Mouse (Mus musculus): ENCODE measurements around the gene 2310033P09Rik. TPM values are rescaled to one million over a fixed set of nuclear protein-coding genes. Genes with fewer than 3 reads are reported as not detected.

2310033P09Rik gene
- polyA plus RNA-seq, 1 experiment from 2014 or later = 27.8 TPM

DNA sequence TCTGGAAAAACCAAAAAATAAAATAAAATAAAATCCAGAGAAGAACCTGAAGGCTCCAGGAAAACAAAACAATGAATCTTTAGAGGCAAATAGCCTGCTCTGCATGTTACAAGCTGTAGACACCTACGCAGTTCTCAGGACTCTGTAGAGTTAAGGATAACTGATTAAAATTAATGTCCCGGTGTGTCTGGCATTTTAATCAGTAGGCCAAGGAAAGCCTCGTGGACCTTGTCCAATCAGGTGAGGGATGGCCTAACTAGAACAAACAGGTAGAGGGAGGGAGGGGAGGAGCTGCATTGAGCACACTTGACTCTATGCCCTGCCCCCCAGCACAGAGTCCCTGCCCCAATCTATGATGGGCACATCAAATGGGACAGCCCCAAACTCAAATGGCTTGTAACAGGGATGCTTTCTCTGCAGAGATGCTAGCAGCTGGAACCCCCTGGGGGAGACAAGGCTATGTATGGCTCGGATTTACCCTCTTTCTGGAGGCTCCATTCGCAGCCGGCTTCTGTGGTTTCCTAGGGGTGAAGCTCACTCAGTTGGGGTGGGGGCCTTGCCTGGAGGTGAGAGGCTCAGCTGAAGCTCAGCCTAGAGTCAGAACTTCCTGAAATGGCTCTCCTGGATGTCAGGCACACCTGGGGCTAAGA is 33.8 kb upstream of the 2310033P09Rik start:
- Histone ChIP-seq H3K4me2 (replicated peaks) (no peak overlapping the region), H3K4me1 (0 out of 2 replicates have a peak, but pooled peaks cover 4% of the 10 kb centered on the region), H3K9ac (replicated peaks) (no peak overlapping the region), H3K36me3 (no peaks in the 10 kb centered on the region), H3K4me3 (no peak overlapping the region), H3K9me3 (no peaks in the 10 kb centered on the region), H3K27me3 (peaks cover 49% of the 10 kb centered on the region), H3K27ac (replicated peaks) (no peak overlapping the region)
- ATAC-seq (replicated peaks) = no peak
- WGBS = 56% methylated on average over 6 of the region's 6 CpGs

DNA sequence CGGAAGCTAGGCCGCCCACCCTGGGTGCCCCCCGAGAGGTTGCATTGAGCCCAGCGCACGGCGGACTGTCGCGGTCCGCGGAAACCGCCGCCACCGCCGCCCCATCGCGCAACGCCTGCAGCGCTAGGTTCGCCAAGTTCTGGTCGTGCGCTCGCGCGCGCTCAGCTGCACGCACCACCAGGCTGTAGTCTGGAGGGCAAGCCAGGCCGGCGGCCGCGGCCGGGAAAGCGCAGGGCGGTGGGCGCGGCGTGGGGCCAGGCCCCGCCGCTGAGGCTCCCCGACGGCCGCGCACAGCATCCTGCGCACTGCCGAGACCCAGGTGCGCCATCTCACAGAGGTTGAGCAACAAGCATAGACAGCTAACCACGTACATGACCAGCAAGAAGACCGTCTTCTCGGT is 31.6 kb upstream of the 2310033P09Rik start:
- Histone ChIP-seq H3K4me3 (no peak overlapping the region), H3K4me2 (replicated peaks) (no peak overlapping the region), H3K9ac (replicated peaks) (no peak overlapping the region), H3K9me3 (no peaks in the 10 kb centered on the region), H3K4me1 (0 out of 2 replicates have a peak, but pooled peaks cover 4% of the 10 kb centered on the region), H3K36me3 (no peaks in the 10 kb centered on the region), H3K27me3 (peaks cover 55% of the 10 kb centered on the region), H3K27ac (replicated peaks) (no peak overlapping the region)
- WGBS = 3% methylated on average over 48 of the region's 48 CpGs
- ATAC-seq (replicated peaks) = no peak

DNA sequence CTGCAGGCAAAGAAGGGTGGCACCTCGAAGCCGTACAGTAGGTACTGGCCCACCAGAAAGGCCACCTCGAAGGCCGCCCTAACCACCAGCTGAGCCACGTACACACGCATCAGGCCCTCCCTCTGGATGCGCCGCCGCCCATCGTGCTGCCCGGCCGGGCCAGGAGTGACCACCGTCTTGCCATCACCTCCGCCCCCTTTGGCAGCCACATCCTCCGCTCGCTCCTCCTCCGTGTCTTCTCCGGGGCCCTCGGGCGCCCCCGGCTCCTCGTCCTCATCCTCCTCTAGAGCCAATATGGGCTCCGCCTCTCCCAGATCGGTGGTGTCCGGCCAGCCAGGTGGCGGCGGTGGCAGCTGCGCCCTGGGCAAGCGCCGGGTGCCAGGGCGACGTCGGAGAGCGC is 31.2 kb upstream of the 2310033P09Rik start:
- Histone ChIP-seq H3K27ac (replicated peaks) (no peak overlapping the region), H3K4me1 (0 out of 2 replicates have a peak, but pooled peaks cover 4% of the 10 kb centered on the region), H3K9ac (replicated peaks) (no peak overlapping the region), H3K4me3 (no peak overlapping the region), H3K4me2 (replicated peaks) (no peak overlapping the region), H3K27me3 (peaks cover 55% of the 10 kb centered on the region), H3K36me3 (no peaks in the 10 kb centered on the region), H3K9me3 (no peaks in the 10 kb centered on the region)
- WGBS = 7% methylated on average over 34 of the region's 34 CpGs
- no peak for ATAC-seq (replicated peaks)

DNA sequence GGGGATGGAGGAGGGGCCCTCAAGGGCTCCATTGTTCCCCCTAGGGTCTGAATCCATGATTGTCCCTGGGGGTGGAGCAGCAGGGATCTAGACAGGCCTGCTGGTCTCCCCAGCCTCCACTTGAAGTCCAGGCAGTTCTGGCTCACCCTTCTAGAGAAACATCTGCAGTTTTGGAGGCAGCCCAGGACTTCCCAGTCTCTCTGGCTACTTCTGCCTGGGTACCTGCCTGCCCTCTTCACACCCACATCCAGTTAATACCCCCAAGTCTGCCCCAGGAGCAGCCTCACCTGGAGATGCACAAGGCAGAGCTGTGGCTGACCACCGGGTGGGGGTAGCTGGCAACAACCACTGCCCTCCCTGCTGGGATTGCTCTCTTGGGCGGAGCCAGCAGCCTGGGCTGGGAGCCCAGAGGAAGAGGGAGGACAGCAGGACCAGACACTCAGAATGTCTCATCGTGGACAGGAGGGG is 25.2 kb upstream of the 2310033P09Rik start, which contains the start of gene Gjc2:
Gene Gjc2 (minus strand): TSS at position 350 of the 468 bp plus-strand sequence.
- 26% methylated on average over 3 of the region's 3 CpGs for WGBS
- ATAC-seq (replicated peaks) = no peak
- H3K36me3 ChIP-seq = peaks cover 24% of the 10 kb centered on the region
- H3K27ac ChIP-seq (replicated peaks) = no peak within 1 kb of the TSS
- no peak within 1 kb of the TSS for H3K4me2 ChIP-seq (replicated peaks)
- no peak within 1 kb of the TSS for H3K9ac ChIP-seq (replicated peaks)
- peaks cover 17% of the 10 kb centered on the region for H3K27me3 ChIP-seq
- H3K4me1 ChIP-seq = no peaks in the 10 kb centered on the region
- H3K9me3 ChIP-seq = no peaks in the 10 kb centered on the region
- no peak within 1 kb of the TSS for H3K4me3 ChIP-seq

DNA sequence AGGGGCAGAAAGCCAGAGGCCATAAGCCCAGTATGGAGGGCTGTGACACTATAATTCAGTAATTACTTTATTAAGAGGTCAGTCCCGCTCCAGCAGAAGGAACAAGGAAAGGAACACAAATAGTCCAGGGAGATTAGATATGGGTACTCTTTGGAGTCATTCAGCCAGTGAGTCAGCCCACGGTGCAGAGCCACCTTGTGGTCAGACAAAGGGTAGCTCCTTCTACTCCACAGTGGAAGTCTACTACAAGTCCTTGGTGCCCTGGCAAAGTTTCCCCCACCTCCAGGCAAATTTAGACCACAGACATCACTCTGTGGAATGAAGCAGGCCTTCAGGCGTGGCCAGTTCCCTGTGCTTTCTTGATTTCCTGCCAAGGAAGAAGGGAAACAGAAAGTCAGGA is 24.3 kb upstream of the 2310033P09Rik start:
- ATAC-seq (replicated peaks) = no peak
- 31% methylated on average over 3 of the region's 3 CpGs for WGBS
- Histone ChIP-seq H3K27ac (replicated peaks) (no peak overlapping the region), H3K4me3 (no peak overlapping the region), H3K4me1 (no peaks in the 10 kb centered on the region), H3K9me3 (no peaks in the 10 kb centered on the region), H3K9ac (replicated peaks) (no peak overlapping the region), H3K4me2 (replicated peaks) (no peak overlapping the region), H3K36me3 (peaks cover 24% of the 10 kb centered on the region), H3K27me3 (peaks cover 8% of the 10 kb centered on the region; the same call in 1 of the 2 replicates)

DNA sequence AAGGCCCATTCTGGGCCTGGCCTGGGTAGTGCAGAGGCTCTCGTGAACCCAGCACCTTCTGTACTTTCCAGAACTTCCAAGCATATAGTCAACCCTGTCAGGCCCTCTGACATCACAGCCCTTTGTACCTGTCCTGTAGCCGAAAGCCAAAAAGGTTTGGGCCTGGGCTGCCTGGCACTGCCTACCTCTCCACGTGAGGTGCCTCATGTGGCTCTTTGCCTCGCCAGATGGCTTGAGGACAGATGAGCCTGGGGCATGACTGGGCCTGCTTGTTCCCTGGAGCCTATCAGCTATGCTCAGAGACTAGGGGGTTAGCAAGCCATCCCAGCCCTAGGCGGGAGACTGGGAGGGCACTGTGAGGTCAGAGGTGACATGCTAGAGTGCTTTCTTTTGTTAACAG is 22.6 kb upstream of the 2310033P09Rik start:
- Histone ChIP-seq H3K27ac (replicated peaks) (no peak overlapping the region), H3K36me3 (peaks cover 24% of the 10 kb centered on the region), H3K4me2 (replicated peaks) (no peak overlapping the region), H3K27me3 (no peaks in the 10 kb centered on the region), H3K9me3 (no peaks in the 10 kb centered on the region), H3K4me3 (no peak overlapping the region), H3K4me1 (peaks cover 12% of the 10 kb centered on the region), H3K9ac (replicated peaks) (no peak overlapping the region)
- no peak for ATAC-seq (replicated peaks)
- WGBS = 87% methylated on average over 5 of the region's 5 CpGs

DNA sequence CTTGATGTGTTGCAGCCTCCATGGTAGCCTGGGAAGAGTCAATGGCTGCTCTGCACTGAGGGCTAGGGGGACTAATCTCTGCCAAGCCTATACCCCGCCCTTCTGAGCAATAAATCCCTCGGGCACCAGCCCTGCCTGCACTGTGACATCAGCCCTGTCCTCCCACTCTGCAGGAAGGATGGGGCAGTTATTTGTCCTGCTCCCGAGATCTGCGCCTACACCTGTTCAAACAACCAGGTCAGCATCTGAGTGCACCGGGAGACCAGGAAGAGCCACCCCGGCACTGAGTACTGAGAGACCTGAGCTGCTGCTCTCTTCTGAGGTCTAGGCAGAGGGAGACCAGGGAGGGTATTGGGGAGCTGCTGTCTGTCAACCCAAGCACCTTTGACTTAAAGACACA is 20.4 kb upstream of the 2310033P09Rik start:
- no peak for ATAC-seq (replicated peaks)
- Histone ChIP-seq H3K4me2 (replicated peaks) (no peak overlapping the region), H3K27me3 (no peaks in the 10 kb centered on the region), H3K9me3 (no peaks in the 10 kb centered on the region), H3K4me1 (peaks cover 17% of the 10 kb centered on the region), H3K4me3 (no peak overlapping the region), H3K27ac (replicated peaks) (no peak overlapping the region), H3K9ac (replicated peaks) (no peak overlapping the region), H3K36me3 (peaks cover 24% of the 10 kb centered on the region)
- WGBS = 89% methylated on average over 6 of the region's 6 CpGs

DNA sequence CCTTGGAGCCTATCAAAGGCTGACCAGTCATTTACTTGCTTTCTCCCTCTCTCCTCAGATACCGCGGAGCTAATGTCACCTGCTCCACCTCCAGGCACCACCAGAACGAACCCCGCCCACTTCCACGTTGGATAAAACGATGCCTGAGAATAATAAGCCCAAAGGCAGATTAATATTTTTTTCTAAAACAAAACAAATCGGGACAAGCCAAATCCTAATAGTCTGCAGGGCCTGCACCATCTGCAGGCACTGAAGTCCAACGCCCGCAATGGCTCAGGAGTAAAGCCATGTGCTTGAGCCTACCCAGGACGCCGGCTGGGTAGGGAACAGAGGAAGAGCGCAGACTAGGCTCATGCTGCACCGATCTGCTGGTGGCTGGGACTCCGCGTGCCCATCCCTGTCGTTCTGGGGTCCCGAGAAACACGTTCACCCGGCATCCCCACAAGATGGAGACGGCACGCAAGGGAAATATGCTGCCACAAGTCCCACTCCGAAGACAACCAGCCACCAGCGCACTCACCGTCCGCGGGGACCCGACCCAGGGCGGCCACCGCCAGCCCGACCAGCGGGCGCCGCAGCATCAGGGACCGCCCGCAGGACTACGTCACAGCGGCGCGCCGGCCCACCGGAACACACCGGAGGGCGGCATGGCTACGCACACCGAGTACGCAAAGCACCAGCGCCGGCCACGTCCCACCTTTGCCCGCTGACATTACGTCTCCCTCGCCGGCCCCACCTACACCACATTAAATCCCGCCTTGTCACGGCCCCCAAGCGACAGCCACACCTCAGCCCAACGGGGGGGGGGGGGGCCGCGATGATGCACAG is 16.7 kb upstream of the 2310033P09Rik start:
- under 1% methylated on average over 59 of the region's 59 CpGs for WGBS

DNA sequence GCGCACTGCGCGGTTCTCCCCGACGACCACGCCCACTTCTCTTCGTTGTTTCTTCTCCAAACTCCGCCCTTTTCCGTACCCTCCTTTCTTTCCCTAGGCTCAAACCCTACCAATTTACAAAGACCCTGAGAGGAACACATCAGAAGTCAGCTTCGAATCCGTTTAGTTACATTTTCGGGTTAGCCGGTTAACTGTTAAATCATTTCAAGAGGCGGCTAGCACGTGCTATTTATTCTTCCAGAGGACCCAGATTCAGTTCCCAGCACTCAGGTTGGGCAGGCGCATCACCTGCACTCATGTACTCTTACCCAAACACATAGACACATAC is 16.1 kb upstream of the 2310033P09Rik start, which contains the start of gene Guk1:
Gene Guk1 (minus strand): TSS at position 154 of the 328 bp plus-strand sequence.
- Histone ChIP-seq H3K4me3 (peak within 1 kb of the TSS; percentile 51), H3K27ac (replicated peaks) (peak within 1 kb of the TSS; percentile 89), H3K4me2 (replicated peaks) (peak within 1 kb of the TSS; percentile 63), H3K36me3 (no peaks in the 10 kb centered on the region), H3K9ac (replicated peaks) (peak within 1 kb of the TSS; percentile 63), H3K9me3 (no peaks in the 10 kb centered on the region), H3K4me1 (peaks cover 17% of the 10 kb centered on the region), H3K27me3 (no peaks in the 10 kb centered on the region)
- peak; percentile 26 for ATAC-seq (replicated peaks)
- 6% methylated on average over 16 of the region's 16 CpGs for WGBS

More for the DNA sequence above, 16.7 kb upstream of the 2310033P09Rik start:
- ATAC-seq (replicated peaks) = peak; percentile 96
- Histone ChIP-seq H3K9ac (replicated peaks) (peak overlapping the region; percentile 63), H3K4me3 (peak overlapping the region; percentile 51), H3K27ac (replicated peaks) (peak overlapping the region; percentile 89), H3K4me2 (replicated peaks) (peak overlapping the region; percentile 63), H3K9me3 (no peaks in the 10 kb centered on the region), H3K36me3 (peaks cover 3% of the 10 kb centered on the region; the same call in 1 of the 2 replicates), H3K27me3 (no peaks in the 10 kb centered on the region), H3K4me1 (peaks cover 17% of the 10 kb centered on the region)

DNA sequence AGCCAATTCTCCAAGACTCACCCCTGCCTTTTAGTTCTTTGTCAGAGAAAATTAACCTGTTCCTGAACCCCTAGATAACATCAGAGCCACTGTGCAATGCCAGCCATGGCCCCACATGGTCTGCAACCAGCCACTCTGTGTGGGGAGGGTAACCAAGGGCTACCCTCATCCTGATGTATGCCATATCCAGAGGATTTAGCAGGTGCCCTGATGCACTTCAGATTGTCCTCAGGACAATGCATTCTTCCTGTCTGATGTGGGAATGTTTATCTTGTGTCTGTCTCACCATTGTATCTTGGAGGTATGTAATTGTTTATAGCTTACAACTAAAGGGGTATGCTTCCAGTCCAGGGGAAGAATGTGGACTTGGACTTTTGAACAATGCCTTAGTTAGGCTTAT is 11.9 kb upstream of the 2310033P09Rik start:
- ATAC-seq (replicated peaks) = no peak

DNA sequence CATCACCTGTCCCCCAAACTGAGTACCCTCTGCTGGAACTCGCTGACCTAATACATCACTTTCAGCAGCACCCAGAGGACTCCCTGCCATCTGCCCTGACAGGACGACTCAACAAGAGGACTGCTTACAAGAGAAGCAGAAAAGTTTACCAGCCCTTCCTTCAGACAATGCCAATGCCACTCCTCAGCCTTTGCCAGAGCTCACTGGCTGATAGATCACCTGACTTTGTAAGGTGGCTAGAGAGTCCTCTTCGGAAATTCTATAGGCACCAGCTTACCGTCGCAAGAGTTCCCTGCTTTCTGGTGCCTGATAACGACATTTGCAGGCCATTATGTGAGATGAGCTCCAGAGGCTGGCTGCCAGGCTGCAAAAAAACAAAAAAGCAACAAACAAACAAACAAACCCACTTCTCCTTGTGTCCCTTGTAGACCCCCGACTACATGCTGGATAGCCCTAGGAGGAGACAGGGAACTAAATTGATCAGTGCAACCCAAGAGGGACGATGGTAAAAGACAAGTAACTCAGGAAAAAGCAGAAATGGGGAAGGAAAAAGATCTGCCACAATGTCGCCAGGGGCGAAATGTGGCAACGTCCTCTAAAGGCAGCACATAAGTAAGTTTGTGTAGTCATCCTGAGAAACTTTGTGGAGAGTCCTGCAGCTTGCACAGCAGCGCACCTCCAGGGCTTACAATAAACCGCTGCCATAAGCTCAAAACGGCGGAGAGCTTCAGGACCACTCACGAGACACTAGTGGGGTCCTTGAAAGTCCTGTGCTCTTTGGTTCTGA is 6.7 kb upstream of the 2310033P09Rik start:
- peak overlapping the region; percentile 59 for H3K27ac ChIP-seq (replicated peaks)
- WGBS = 34% methylated on average over 16 of the region's 16 CpGs
- H3K36me3 ChIP-seq = peaks cover 20% of the 10 kb centered on the region
- peak; percentile 23; the same call in 1 of the 2 replicates for ATAC-seq (replicated peaks)
- no peaks in the 10 kb centered on the region for H3K9me3 ChIP-seq
- peak overlapping the region; percentile 81 for H3K4me3 ChIP-seq
- peaks cover 18% of the 10 kb centered on the region for H3K4me1 ChIP-seq
- H3K27me3 ChIP-seq = no peaks in the 10 kb centered on the region
- H3K4me2 ChIP-seq (replicated peaks) = peak overlapping the region; percentile 96
- H3K9ac ChIP-seq (replicated peaks) = peak overlapping the region; percentile 81

More for the DNA sequence above, 11.9 kb upstream of the 2310033P09Rik start:
- H3K27ac ChIP-seq (replicated peaks) = no peak overlapping the region
- H3K9me3 ChIP-seq = no peaks in the 10 kb centered on the region
- H3K27me3 ChIP-seq = no peaks in the 10 kb centered on the region
- no peak overlapping the region for H3K4me3 ChIP-seq
- H3K36me3 ChIP-seq = no peaks in the 10 kb centered on the region
- peaks cover 3% of the 10 kb centered on the region for H3K4me1 ChIP-seq
- no peak overlapping the region for H3K9ac ChIP-seq (replicated peaks)
- H3K4me2 ChIP-seq (replicated peaks) = no peak overlapping the region

Measured in forebrain, embryonic 15.5 days (tissue).